Mouse (Mus musculus) natural killer cell, adult 2 months (primary cell): Measurements from ENCODE around the gene Gm4175.
"Not testable (repeated sequence)": the region's sequence is repeated elsewhere in the genome, so short reads cannot be mapped to it uniquely, and the experiment has no call there.

ENCODE experiments used
- DNase-seq, 2 experiments: peaks; one replicate each; pipeline ENCODE4 v3.0.0; 2022; ENCODE audit warnings: low spot score in 2 of 2

Gene Gm4175

DNA sequence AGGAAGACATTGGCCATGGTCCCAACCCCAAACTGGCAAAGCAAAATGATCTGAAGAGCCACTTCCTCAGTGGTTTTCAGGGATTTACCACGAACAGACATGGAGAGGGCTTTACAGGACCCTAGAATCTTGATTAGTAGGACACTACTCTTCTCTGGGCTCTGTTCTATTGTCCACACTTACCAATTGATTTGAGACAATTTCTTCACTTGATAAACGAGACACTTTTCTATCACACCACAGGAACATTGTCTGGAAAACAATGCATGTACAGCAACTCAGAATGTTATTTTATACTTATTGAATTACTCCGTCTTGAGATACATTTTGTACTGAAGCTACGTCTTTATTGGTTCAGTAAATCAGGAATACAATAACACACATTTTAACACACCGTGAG lies at the start of gene Gm4175:
Gene Gm4175 (minus strand): TSS at position 101 of the 400 bp plus-strand sequence.
- not testable (repeated sequence) for DNase-seq

DNA sequence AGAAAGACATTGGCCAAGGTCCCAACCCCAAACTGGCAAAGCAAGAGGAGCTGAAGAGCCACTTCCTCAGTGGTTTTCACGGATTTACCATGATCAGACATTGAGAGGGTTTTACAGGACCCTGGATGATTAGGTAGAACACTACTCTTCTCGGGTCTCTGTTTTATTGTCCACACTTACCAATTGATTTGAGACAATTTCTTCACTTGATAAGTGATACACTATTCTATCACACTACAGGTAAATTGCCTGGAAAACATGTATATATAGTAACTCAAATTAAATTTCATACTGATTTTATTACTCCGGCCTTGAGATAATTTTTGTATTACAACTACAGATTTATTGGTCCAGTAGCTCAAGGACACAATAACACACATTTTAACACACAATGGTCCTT lies 35.4 kb upstream of the Gm4175 start, which contains the start of gene Gm4177:
Gene Gm4177 (minus strand): TSS at position 101 of the 400 bp plus-strand sequence.
- DNase-seq: not testable (repeated sequence)
